Mouse (Mus musculus) liver, adult 2 months (tissue): ENCODE data around the gene Chst15.

ENCODE experiments used
- CTCF ChIP-seq: fragments of 200-500 bp; IDR thresholded peaks from 2 replicates; pipeline ENCODE4 v1.5.1; 2011; ENCODE audit warnings: low read depth, low read length, control low read depth
- POLR2A ChIP-seq: fragments of 200-500 bp; IDR thresholded peaks from 2 replicates; pipeline ENCODE4 v1.6.1; 2011; ENCODE audit warnings: low read length, control low read depth; ENCODE audit not compliant: insufficient read depth; ENCODE audit errors: extremely low read depth

DNA sequence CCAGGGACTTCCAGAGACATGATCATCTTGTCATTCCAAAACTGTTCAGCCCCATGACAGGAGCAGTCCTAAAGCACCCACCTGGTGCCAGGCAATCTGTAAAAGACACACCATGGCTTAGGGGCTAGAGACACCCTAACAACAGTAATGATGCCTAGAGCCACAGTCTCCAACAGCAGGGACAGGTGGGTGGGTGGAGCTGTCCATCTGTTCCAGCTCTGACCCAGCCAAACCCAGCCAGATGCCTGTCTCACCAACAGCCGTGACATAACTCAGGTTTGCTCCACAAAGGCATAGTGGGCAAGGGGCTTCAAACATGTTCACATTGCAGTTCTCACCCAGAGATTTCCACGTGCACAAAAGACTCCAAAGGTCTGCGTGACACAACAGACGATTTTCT lies 35.3 kb downstream of the Chst15 start:
- no peak for TF ChIP-seq POLR2A
- TF ChIP-seq CTCF, result no peak
